Mouse (Mus musculus) E14TG2a.4 (cell line): ENCODE measurements around the gene Rph3a.

Experiments
- CTCF ChIP-seq: conservative IDR thresholded peaks from 2 replicates; pipeline ENCODE4 v1.5.1; 2014; ENCODE audit warnings: low read length
- NANOG ChIP-seq: IDR thresholded peaks from 2 replicates; pipeline ENCODE4 v1.6.1; 2014; ENCODE audit warnings: borderline replicate concordance, low read length, mixed read lengths
- POU5F1 ChIP-seq: IDR thresholded peaks from 2 replicates; pipeline ENCODE4 v1.6.1; 2014; ENCODE audit warnings: low read length, borderline replicate concordance

DNA sequence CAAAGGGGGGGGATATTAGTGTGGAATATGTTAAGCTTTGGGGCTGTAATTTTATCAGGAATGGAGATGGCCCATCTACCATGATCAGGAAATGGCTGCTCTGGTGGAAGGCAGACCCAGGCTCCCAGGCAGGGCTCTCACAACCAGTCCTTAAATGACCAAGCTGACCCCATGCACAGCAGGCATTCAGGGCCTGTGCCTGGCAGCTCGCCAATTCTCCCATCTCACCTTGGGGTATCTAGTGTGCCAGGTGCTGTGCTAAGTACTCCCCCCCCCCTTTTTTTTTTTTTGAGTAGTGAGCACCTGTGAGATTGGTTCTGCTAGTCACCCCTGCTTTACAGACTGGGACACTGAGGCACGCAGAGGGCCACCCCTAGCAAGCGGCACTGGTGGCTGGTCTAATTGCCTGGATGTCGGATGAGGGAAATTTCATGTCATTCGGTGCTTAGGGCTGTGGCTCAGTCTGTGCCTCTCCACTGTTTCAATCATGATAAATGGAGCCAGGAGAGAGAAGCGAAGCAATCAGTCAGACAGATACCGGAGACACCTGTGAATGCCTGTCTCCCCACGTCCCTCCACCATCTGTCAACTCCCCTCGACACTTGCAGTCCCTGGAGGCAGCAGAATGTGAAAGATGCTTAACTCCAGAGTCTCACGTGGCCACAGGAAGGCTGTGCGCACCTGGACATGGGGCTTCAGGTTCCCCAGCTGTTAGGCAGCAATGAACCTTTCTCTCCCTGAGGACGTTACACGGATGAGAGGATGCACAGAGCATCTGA lies 42.3 kb downstream of the Rph3a start:
- TF ChIP-seq POU5F1 (no peak), CTCF (no peak), NANOG (no peak)
